Mouse (Mus musculus) urinary bladder, postnatal 14 days (tissue): ENCODE results near the gene Abca13.
"Not testable (repeated sequence)": the region's sequence is repeated elsewhere in the genome, so short reads cannot be mapped to it uniquely, and the experiment has no call there.

Experiments
- DNase-seq: peaks from one replicate; pipeline ENCODE4 v3.0.0; 2021; ENCODE audit warnings: low spot score

Abca13 gene

GRCm38 (mm10) chr11:9191555-9192131 is at the start of gene Abca13:
Gene Abca13 (plus strand): TSS chr11:9191942.
- DNase-seq, result no peak

DNA sequence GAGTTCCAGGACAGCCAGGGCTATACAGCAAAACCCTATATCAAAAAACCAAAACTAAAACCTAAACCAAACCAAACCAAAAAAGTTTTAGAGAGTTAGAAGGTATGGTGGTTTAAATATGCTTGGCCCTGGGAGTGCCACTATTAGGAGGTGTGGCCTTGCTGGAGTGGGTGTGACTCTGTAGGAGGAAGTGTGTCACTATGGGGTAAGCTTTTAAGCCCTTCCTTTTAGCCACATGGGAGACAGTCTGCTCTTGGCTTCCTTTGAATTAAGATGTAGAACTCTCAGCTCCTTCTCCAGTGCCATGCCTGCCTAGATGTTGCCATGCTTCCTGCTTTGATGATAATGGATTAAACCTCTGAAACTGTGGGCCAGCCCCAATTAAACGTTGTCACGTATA is 46.6 kb upstream of the Abca13 start:
- DNase-seq, result no peak

DNA sequence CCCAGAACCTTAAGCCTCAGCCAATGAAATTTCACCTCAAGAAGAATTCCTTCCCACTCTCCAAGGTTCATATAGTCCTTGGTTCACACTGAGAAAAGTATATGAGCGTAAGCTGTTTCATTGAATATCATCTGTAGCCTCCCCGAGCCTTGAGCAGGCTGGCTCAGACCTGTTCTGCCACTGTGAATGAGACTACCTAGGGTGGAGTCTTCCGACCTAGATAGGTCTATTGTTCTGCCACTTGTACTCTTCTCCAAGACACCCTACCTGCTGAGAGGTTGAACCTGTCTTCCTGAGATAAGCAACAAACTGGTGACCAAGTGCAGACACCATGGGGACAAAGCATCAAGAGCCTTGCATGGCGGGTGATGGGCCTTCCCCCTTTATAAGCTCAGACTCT is 45.6 kb upstream of the Abca13 start:
- DNase-seq, result no peak

DNA sequence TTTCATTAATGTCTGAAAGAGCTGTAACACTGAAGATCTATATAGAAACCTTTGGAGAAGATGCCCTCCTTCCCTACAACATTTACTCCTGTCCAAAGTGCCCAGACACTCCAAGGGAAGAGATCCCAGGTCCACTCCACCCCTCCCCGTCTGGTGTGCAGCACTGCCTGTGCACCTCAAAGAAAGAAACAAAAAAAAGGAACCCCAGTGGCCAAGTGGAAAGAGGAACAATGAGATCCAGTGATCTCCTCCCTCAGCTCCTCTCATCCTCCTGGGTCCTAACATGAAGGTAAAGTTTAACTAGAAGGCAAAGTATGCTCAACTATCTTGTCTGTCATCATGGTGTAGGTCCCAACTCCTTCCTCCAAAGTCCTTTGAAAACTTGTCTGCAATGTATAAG is 45.1 kb upstream of the Abca13 start:
- no peak for DNase-seq

GRCm38 (mm10) chr11:9148206-9148605 is 43.5 kb upstream of the Abca13 start:
- no peak for DNase-seq

DNA sequence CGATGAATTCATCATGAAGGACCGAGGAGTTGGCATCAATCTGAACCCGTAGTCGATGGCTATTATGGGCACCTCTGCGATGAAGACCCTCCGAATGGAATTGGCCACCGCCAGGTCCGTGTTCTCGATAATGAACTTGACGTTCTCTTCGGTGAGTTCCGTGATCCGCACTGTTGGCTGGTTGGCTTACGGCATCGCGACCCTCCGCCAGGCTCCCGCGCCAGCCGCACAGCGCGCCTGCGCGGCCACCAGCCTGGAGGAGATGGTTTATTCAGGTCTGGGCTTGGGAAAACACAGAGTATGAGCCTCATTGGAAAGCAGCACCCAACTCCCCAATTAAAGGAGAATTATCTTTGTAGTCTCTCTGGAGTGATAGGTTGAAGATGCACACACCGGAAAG is 41.3 kb upstream of the Abca13 start:
- not testable (repeated sequence) for DNase-seq

DNA sequence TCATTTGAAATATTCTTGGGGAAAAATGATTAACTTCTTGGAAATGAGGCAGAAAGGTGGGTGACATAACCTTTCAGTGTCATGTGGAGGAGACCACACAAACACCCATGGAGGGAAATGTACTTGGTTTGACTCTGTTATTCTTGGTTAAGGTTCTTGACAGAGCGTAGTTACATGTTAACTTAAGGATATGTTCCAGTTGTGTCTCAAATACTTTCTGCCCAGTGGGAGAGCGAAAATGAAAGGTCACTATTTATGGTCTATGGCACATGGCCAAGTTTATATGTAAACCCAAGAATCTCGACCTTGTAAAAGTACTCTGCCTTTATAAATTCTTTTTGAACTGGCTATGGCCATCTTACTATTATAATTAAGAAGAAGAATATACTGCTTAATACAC is 31.8 kb upstream of the Abca13 start:
- DNase-seq, result no peak

DNA sequence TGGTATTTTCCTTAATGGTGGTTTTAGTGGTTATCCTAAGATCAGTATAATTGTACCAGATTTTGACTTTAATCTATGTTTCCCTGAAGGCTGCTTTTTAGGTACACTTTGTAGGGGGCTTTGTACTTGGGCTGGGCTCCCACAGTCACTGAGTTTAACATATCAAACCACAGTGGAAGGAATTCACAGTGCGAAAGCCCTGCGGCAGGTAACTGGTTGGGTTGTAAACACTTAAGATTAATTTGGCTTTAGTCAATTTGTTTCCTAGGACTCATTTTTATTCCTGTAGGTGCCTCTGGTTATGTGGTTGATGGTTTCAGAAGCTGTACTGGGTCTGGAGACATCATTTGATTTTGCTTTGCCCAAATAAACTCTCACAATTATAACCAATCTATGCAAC is 24.4 kb upstream of the Abca13 start:
- no peak for DNase-seq

DNA sequence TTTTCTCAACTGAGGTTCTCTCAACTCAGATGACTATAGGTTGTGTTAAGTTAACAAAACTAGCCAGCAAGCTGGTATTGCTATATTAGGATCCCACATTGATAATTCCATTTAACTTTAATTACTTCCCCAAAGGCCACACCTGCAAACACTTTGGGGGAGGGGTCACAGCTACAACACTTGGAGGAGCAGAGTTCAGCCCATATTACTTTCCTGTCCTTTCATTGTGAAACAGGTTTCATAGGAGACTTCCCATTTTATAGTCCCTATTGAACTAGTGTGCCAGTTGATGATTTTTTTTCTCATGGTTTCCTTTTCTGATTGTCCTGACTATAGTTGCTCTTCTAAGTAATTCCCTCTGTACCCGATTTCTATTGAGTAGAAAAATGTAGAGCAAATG is 10.3 kb upstream of the Abca13 start:
- no peak for DNase-seq

DNA sequence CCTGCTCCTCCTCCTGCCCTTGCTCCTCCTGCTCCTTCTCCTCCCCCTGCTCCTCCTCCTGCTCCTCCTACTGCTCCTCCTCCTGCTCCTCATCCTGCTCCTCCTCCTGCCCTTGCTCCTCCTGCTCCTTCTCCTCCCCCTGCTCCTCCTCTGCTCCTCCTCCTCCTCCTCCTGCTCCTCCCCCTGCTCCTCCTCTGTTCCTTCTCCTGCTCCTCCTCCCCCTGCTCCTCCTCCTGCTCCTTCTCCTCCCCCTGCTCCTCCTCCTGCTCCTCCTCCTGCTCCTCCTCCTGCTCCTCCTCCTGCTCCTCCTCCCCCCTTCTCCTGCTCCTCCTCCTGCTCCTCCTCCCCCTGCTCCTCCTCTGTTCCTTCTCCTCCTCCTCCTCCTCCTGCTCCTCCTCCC is 2.3 kb upstream of the Abca13 start:
- DNase-seq, result not testable (repeated sequence)

DNA sequence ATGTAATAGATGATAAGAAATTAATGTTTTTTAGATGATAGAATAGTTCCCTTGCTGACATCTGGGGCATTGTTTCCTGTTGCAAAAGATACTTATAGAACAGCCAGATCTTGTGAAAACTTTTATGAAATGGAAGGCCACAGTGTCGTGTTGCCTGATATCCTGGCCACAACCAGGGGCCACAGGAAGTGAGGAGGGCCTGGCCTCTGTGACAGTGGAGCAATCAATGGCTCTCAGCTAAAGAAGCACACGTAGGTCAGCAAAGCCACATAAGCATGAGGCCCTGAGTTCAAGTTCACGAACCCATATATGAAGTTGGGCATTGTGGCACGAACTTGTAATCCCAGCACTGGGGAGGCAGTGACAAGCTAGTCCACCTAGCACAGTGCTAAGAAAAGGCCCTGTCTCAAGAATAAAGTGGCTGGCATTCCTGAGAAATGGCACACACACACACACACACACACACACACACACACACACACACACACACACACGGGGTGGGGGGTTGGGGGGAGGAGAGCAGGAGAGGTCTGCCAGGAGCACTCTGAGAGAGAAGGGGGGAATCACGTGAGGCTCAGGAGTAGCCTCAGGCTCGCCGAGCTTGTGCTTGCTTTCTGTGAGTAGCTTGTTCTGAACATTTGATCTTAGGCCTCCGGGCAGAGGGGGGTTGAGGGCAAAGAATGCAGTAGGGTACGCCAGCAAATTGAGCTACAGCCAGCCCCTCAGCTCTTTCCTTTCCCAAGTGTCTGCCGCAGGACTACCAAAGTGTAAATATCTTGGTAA is 779 bp upstream of the Abca13 start:
- DNase-seq, result no peak

- no peak for DNase-seq
Observed at GRCm38 (mm10) chr11:9194861-9195260, 3.1 kb downstream of the Abca13 start.

- no peak for DNase-seq
Observed at GRCm38 (mm10) chr11:9199868-9200267, 8.1 kb downstream of the Abca13 start.

- no peak for DNase-seq
Observed at GRCm38 (mm10) chr11:9210707-9211106, 19.0 kb downstream of the Abca13 start.

- no peak for DNase-seq
Observed at GRCm38 (mm10) chr11:9213580-9213979, 21.8 kb downstream of the Abca13 start.

- no peak for DNase-seq
Observed at GRCm38 (mm10) chr11:9216252-9216651, 24.5 kb downstream of the Abca13 start.

DNA sequence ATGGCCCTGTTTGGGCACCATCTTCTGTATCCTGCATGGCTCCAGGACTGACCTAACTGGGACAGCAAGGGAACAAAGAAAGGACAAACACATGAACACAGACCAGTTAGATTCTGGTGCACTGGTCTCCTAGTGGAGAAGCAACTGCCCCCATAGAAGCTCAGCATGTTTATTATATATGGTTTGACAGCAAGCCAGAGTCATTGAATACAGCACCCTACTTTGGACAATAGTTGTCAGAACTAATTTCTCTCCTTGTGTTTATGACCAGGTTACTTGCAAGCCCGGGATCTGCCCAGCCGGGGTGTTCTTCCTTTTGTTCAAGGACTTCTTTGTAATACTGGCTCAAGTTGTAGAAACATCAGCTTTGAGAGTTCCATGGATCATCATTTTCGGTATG is 28.8 kb downstream of the Abca13 start:
- no peak for DNase-seq

DNA sequence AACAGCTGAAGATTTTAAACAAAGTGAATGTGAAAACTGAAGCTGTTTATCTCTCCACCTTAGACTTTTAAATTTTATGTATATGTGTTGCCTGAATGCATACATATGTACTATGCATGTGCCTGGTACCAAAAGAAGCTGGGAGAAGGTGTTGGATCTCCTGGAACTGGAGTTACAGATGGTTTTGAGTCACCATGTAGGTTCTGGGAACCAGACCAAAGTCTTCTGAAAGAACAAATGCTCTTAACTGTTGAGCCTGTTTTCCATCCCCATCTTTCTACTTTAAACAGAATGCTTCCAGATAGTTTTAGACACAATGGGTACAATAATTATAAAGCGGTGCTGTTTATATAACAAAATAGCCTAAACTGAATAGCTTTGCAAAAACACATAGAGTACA is 29.9 kb downstream of the Abca13 start:
- no peak for DNase-seq

DNA sequence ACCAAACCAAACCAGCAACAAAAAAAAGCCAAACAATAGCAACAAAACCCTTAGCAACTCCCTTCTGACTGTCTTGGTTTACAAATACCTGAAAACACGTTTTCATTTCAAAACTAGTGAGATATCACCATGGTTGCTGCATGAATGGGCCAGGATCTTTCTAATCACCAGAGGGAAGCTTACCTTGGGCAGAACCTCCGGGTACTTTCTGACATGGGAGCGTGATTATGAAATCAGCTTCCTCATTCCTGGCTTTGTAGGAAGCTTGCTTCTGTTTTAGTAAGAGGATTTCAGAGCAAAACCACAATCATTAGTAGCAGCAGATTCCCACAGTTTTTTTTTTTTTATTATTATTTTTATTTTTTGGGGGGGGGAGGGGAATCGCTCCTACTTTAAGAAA is 34.7 kb downstream of the Abca13 start:
- DNase-seq, result no peak

- not testable (repeated sequence) for DNase-seq
Observed at GRCm38 (mm10) chr11:9249627-9250026, 57.9 kb downstream of the Abca13 start.

DNA sequence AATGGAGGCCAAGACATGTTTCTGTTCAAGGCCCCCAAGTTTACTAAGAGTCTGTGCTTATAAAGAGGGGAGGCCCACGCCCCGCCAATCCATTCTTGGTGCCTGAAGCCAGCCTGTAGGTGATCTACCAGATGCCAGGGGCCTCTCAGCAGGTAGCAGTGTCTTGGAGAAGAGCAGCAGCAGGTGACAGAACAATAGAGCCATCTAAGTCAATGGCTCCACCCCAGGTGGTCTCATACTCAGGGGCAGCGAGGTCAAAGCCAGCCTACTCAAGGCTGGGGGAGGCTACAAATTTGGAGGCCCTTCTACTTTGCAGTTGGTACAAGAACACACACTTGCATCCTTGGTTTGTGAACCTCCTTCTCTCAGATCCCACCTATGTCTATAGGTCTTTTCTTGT is 71.3 kb downstream of the Abca13 start:
- DNase-seq, result not testable (repeated sequence)

DNA sequence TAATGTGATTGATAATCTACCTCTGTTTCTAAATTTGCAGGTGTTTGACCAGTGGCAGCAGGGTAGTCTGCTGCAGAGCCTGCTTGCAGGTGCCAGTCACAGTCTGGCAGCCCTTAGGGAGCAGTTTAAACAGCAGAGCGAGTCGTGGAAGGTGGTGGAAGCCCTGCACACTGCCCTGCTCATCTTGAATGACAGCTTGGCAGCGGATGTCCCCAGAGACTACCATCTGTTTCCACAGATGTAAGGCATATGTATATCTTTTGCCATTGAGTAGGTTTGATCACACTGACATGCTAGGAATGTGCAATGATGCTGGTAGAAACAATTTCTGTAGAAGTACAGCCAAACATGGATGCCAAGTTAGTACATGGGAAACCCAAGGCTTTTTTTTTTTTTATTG is 77.3 kb downstream of the Abca13 start:
- DNase-seq, result no peak

GRCm38 (mm10) chr11:9285204-9285603 is 93.5 kb downstream of the Abca13 start:
- no peak for DNase-seq

GRCm38 (mm10) chr11:9285759-9286158 is 94.0 kb downstream of the Abca13 start:
- no peak for DNase-seq
